Mouse (Mus musculus): ENCODE measurements around the gene Gm45713.
A peak's percentile ranks its signal among the peaks of the same experiment; 100 is the strongest.
"Not testable (repeated sequence)": the region's sequence is repeated elsewhere in the genome, so short reads cannot be mapped to it uniquely, and the experiment has no call there.

Gene Gm45713

GRCm38 (mm10) chr7:45139904-45140723, 4.1 kb upstream of the Gm45713 start:
- DNase-seq, result no peak

- DNase-seq, result no peak
Measured at GRCm38 (mm10) chr7:45138403-45138802, 2.4 kb upstream of the Gm45713 start.

- no peak for DNase-seq
Measured at GRCm38 (mm10) chr7:45137171-45138006, 1.4 kb upstream of the Gm45713 start.

- DNase-seq, result no peak
Measured at GRCm38 (mm10) chr7:45135370-45135769, 661 bp downstream of the Gm45713 start.

DNA sequence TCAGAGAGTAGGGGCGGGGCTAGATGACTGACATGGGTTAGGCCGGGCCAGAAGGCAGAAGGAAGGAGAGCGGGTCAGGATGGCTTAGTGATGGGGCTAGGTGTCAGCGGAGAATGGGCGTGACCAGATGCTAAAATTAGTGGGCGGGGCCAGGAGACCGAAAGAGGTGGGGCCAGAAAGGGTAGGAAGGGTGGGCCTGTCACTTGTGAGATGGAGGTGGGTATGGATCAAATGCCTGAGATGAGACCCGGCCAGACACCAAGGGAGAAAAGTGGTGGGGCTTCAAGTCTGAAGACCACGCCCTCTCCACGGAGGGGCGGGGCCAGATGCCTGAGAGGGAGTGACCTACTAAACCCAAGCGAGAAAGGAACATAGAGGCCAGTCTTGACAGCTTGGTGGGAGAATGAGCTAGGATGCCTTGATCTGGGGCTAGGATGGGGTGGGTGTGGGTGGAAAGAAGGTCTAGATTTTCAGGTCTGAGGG, 1.4 kb downstream of the Gm45713 start:
- no peak for DNase-seq

DNA sequence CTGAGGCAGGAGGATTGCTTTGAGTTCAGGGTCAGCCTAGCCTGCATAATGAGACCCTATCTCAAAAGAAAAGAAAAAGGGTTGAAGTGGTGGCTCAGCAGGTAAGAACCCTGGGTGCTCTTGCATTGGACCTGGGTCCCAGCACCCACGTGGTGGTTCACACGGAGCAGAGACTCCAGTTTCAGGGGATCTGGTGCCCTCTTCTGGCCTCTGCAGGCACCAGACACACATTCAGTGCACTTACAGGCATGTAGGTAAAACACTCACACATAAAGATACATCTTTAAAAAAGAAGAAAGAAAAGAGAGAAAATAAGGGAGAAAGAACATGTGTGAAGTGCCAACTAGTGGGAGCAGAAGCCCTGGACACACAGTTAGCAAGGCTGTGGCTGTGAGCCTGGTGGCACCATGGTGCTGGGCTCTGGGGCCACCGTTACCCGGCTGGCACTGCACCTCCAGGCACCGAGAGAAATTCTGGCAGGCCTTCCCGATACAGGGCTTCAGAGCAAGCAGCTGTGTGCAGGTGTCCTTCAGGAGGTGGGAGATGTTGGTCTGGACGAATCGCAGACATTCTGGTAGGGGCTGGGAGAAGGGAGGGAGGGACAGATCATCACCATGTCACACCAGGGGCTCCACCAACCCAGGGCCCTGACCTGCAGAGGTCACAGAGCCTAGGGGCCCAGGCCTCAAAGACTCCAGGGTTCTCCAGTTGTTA, 2.4 kb downstream of the Gm45713 start:
- no peak for DNase-seq

DNA sequence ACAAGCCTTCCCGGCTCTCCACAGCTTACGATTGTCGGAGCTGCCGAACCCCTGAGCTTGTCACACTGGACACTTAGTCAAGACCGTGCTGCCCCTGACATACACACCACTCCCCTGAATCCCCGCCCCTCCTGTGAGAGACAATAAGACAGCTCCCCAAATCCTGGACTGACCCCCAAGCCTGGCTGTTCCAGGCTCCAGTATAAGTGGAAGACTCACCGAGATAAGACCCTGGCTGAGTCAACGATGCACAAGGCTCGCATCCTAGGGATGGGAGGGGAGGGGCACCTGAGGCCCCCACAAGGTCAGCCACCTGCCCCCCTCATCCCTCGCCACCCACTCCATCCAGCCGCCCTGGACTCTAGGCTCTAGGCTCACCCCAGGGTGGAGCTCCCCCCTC, 4.2 kb downstream of the Gm45713 start:
- no peak for DNase-seq

GRCm38 (mm10) chr7:45129776-45130512, 6.1 kb downstream of the Gm45713 start:
- no peak for DNase-seq

DNA sequence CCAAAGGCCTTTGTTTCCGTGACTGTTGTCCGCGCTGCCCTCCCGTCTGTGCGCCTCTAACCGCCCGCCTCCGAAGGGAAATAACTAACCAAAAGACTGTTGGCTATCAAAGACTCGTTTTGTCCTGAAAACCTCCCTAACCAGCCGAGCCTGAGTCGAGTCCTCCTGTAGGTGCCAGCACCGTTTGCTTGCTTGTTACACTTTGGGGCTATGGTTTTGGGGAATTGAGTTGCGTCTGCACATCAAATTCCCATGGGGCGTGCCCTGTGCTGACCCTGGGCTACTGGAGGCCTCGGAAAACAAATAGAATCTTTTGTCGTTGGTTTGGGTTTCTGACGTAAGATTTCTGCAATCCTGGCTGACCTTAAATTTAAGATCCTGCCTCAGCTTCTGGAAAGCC, 6.7 kb downstream of the Gm45713 start:
- no peak for DNase-seq

DNA sequence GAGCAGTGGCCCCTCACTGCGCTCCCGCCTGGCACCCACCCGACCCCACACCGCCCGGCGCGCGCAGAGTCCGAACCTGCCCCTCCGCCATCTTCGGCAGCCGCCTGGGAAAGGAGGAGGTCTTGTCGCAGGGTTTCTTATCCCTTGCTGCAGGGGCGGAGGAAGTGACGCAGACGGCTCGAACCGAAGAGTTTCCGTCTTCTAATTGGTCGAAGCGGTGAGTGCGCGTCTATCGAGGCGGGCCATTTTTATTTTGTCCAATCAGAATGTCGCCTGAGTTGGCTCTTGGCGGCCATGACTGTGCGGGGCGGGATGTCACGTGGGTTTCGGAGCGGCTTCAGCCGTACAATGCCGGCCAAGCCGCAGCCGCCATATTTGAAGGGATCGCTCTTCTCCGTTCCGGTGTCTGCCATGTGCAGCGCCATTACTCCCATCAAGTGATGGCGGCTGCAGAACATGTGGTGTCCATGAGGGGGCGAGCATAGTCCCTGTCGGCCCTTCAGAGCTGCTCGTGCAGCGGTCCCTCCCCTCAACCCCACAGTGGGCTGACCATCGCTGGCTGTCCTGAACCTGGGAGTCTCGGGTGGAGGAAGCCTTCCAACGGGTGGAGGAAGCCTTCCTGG, 7.3 kb downstream of the Gm45713 start, which contains the start of gene Rpl13a:
Gene Rpl13a (minus strand): TSS at position 138 of the 623 bp plus-strand sequence.
- peak; percentile 99 for DNase-seq

DNA sequence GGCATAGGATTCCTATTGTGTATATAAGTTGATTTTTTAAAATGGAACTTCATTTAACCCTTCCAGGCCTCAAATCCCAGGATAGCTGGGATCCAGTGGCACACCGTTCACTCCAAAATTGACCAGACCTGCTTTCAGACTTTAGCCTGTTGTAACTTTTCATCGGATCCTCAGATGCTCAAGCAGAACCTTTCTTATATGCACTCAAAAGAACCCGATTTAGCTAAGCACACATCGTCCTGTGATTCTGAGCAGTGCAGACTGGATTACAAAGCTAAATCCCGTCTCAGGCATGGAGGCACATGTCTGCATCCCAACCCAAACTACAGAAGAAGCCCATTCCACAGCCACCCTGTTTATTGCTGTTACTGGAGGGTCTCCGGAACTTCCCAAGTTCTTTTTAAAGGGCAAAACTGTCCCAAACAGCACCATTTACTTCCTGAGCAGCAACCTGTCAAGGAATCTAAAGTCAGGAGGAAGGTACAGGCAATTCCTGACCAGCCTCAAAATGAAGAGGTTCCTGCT, 8.3 kb downstream of the Gm45713 start:
- no peak for DNase-seq

GRCm38 (mm10) chr7:45126844-45127699, 9.0 kb downstream of the Gm45713 start:
- DNase-seq, result no peak

- no peak for DNase-seq
Measured at GRCm38 (mm10) chr7:45126147-45126843, 9.7 kb downstream of the Gm45713 start.

DNA sequence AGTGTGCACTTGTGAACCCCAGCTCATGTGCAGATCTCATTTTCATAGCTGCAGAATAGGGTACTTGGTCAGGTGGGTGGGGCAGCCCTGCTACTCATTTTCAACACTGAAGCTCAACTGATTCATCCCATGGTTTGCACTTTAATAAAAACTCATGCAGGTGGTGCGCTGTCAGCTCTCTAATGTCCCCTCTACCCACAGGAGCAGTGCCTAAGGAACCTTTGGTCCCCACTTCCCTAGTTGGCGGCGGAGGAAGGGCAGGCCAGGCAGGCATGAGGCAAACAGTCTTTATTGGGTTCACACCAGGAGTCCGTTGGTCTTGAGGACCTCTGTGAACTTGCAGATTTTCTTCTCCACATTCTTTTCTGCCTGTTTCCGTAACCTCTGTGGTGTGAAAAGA, 10.4 kb downstream of the Gm45713 start:
- DNase-seq, result not testable (repeated sequence)

GRCm38 (mm10) chr7:45125144-45125600, 10.9 kb downstream of the Gm45713 start:
- no peak for DNase-seq

DNA sequence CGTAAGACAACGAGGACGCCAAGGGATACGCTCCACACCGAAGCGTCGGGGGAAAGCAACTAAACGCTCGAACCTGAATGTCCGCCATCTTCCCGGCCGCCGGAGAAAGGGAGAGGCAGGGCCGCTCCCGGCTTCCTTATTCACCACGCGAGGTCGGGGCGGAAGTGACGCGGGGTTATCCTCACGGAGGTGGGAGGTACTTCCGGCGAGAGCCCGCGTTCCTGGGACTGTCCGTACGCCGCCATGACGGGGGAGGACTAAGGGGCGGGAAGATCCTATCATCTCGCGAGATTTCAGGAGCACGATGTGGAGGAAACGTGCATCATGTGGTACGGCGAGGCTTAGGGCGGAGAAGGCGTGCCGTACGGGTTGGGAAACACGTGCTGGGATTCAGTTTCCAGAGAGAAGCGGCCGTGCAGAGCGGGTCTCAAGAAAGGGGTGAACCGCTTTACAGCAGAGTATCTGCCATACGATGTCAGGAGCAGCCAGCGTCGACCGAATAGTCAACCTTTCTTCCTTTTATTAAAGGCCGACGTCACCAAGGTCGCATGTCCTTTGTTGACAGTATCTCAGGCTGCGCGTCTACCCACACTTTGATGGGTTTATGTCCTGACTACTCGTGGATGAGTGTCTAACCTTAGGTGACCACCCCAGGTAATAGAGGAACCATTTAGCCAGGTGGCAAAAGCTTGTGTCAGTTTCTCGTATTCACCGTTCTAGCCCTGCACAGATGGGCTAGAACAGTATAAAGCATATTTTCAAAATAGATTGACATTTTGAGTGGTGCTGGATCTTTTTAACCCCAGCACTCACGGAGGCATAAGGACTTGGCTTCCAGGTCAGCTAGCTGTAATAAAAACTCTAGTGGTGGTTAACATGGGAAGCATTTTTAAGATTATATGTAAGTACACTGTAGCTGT, 11.5 kb downstream of the Gm45713 start, which contains the start of gene Rps11:
Gene Rps11 (minus strand): TSS at position 216 of the 920 bp plus-strand sequence.
- DNase-seq, result peak; percentile 99

DNA sequence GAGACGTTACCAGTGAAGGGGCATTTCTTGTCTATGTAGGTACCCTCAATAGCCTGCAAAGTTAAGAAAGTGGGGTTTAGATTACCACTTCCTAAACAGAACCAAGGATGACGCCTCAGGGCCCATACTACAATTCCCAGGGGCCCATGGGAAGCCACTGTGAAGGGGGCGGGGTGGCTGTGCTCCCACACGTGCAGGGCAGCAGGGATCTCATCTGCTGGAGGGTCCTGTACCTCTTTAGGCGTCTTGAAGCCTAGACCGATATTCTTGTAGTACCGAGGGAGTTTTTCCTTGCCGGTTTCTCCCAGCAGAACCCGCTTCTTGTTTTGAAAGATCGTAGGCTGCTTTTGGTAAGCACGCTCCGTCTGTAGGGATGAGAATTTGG, 12.9 kb downstream of the Gm45713 start:
- no peak for DNase-seq

DNA sequence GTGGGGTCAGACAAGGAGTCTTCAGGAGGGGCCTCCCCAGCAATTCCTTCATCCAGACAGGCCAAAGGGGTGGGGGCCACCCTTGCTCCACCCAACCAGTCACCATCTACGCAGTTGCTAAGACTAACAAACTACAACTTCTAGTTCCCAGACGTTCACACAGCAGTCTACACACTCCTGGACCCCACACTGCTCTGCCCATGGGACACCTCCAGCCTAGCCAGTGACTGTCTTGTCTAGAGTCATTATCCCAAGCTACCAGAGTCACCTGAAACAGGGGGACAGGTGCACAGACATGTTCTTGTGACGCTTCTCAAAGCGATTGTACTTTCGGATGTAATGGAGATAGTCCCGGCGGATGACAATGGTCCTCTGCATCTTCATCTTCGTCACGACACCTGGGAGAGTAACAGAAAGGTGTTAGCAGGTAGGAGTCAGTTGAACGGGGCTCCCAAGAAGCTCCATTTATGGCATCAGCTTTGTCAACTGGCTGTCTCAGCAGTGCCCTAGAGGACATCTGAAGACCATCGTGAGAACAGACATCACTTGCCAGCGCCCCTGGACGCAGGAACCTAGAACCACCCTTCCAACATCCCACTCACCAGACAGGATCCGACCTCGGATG, 13.4 kb downstream of the Gm45713 start:
- no peak for DNase-seq
